Mouse (Mus musculus) layer of hippocampus, postnatal 36 days (tissue): ENCODE results near the gene Atp6v0a4. TPM values are rescaled to one million over a fixed set of nuclear protein-coding genes. Genes with fewer than 3 reads are reported as not detected.

Experiments
- DNase-seq, 2 experiments: peaks; one replicate each; pipeline ENCODE4 v3.0.0; 2022
- total RNA-seq, 2 experiments: library from RNA; stranded (reverse); gene quantifications; 2 replicates each; pipeline ENCODE4 v1.2.3; 2021

Gene Atp6v0a4
- total RNA-seq, 2 experiments from 2014 or later, result 1.3 to 1.6 TPM

DNA sequence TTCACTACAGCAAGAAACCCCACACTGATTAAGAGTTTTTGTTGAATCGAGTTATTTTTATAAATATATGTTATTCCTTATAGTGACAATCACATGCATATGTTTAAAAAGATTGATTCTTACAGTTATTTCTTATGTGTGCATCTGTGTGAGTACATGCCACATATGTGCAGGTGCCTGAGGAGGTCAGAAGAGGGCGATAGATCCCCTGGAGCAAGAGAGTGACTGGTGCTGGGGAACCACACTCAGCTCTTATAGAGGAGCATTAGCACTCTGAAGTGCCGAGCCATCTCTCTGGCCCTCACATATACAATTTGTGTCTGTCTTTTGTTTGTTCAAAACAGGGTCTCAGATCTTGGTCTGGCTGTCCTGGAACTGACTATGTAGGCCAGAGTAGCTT is 50.8 kb downstream of the Atp6v0a4 start:
- DNase-seq, result no peak

DNA sequence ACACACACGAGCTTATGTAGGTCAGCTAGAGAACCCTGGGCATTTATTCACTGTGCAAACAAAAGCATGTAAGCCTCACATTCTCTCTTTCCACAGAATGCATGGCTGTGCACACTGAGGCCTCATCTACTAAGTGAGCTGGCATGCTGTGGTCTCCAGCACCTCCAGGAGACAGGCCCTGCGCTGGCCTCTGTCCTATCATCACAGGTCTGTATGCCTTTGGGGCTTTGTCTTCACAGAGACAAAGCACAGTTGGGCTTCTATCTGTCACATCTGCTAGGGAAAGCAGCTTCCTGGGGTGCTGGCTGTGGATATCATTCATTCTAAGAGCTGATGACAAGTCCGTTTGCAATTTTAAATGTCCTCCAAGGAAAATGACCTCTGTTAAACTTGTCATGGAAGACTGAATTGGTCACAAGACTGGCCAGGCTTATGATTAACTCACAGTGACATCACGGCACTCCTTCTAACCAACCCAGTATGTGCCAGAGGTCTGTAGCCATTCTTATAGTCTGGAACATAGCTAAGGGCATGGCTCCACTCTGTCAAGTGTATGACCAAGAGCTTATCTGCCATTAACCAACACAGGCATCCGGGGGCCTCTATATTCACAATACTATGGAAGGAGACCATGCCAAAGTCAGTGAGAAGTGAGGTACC is 52.1 kb downstream of the Atp6v0a4 start:
- DNase-seq, result no peak

GRCm38 (mm10) chr6:38071256-38071655 is 53.1 kb downstream of the Atp6v0a4 start:
- no peak for DNase-seq

- DNase-seq, result peak; percentile 44 to 52
These were observed 58.2 kb downstream of the Atp6v0a4 start for GRCm38 (mm10) chr6:38066215-38066614.

- DNase-seq, result peak; percentile 48 to 54
These were observed 58.8 kb downstream of the Atp6v0a4 start for GRCm38 (mm10) chr6:38065501-38066122.

DNA sequence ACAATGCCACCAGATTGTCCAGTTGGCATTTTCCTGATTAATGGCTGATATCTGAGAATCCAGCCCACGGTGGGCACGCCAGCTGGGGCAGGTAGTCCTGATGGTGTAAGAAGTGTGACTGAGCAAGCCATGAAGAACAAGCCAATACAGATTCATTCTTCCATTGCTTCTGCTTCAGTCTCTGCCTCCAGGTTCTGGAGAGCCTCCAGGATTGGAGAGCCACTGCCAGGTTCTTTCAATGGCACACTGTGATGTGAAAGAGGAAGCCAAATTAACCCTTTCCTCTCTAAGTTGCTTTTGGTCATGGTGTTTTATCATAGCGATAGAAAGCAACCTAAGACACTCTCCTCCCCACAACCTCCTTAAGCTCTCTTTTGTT is 59.3 kb downstream of the Atp6v0a4 start:
- peak; percentile 45 to 52 for DNase-seq

GRCm38 (mm10) chr6:38064621-38065020 is 59.8 kb downstream of the Atp6v0a4 start:
- DNase-seq, result no peak

DNA sequence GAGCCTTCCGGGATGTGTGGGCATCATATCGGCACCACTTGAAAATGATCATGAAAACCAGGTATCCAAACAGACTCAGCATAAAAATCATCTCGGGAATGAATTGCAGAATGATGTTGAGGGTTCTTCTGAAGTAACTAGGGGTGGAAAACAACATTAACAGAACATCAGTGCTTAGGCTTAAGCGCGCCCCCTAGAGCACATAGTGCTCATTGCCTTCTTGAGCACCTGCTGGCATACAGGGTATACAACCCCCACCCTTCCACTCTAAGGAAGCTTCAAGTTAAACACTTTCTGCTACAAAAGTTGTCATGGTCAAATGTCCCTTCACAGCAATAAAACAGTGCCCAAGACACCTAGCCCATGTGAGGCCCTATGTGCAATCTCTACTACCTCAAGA is 65.6 kb downstream of the Atp6v0a4 start:
- DNase-seq, result no peak

DNA sequence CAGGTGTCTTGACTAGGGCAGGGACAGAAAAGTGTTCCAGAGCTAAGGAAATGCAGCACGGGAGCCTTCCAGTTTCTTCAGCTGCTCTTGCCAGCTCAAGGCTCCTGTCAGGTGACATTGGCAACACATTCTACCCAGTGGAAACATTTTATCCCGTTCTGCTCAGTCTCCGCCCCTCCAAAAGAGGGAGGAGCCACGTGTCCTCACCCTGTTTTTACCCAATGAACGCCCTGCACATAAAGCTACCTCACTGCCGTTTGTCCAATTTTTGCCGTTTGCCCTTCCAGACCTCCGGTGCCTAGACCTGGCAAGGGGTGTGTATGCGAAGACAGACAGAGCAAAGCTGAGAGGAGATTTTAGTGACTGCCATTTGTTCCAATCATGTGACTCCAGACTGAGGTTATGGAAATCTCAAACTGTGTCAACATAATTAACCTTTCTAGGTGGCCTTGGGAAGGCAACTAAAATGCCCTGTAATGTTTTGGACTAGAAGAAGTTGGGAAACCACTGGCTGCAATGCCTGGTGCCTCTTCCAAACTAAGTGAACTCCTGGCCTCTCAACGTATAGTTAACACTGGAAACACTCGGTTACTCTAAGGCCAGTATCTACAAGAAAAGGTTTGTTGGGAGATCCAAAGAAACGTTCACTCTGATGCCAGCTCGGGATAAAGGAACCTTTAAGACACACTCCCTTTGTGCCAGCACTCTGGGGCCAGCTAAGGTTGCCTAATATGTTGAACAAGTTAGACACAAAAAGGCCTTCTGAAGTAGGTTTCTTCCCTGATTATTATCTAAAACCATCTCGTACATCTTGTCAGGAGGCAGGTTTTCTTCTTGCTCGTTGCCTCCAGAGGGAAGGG is 68.7 kb downstream of the Atp6v0a4 start:
- DNase-seq, result no peak

- DNase-seq, result no peak
These were observed 74.8 kb downstream of the Atp6v0a4 start for GRCm38 (mm10) chr6:38049601-38050000.

GRCm38 (mm10) chr6:38048800-38049561 is 75.4 kb downstream of the Atp6v0a4 start:
- DNase-seq, result no peak

DNA sequence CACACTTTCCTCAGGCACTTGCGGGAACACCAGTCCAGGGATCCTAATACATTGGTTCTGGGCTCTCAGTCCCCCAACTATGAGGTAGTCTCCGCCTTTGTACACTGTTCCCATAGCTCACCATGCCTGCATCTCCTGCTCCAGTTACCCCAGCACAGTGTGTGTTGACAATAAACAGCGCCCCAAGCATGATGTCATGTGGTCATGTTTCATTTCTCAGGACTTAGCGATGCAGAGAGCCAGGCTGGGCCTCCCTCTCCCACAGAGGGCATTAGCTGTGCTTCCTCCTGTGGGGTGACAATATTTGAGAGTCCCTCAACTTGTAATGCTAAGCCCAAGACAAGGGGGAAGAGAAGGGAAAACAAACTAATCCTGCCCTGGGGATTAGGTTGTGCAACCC is 76.4 kb downstream of the Atp6v0a4 start:
- DNase-seq, result no peak

GRCm38 (mm10) chr6:38046838-38047237 is 77.5 kb downstream of the Atp6v0a4 start, which contains the start of gene Svopl:
Gene Svopl, minus strand, starts transcription at chr6:38046996.
- DNase-seq, result no peak

GRCm38 (mm10) chr6:38032801-38033566 is 91.4 kb downstream of the Atp6v0a4 start:
- DNase-seq, result no peak

- DNase-seq, result peak in 1 of 2 experiments; percentile 8
These were observed 92.4 kb downstream of the Atp6v0a4 start for GRCm38 (mm10) chr6:38031924-38032540.

- no peak for DNase-seq
These were observed 96.2 kb downstream of the Atp6v0a4 start for GRCm38 (mm10) chr6:38028205-38028604.

DNA sequence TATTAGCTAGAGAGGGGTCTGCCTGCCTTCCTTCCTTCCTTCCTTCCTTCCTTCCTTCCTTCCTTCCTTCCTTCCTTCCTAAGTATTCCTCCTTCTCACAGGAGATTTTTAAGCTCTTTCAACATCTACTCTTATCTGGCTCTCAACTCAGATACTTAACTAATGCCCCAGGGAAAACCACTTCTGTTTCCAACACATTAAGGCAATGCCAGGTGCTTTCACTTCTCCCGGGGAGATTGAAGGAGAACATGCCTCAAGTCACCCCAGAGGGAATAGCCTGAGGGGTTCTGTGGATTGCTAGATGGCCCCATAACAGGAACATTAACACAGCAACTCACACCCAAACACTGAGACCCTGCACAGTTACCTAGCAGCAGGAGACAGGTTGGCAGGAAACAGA is 96.6 kb downstream of the Atp6v0a4 start:
- no peak for DNase-seq

GRCm38 (mm10) chr6:38023284-38023683 is 101.1 kb downstream of the Atp6v0a4 start:
- DNase-seq, result no peak

GRCm38 (mm10) chr6:38021406-38021805 is 103.0 kb downstream of the Atp6v0a4 start:
- no peak for DNase-seq

DNA sequence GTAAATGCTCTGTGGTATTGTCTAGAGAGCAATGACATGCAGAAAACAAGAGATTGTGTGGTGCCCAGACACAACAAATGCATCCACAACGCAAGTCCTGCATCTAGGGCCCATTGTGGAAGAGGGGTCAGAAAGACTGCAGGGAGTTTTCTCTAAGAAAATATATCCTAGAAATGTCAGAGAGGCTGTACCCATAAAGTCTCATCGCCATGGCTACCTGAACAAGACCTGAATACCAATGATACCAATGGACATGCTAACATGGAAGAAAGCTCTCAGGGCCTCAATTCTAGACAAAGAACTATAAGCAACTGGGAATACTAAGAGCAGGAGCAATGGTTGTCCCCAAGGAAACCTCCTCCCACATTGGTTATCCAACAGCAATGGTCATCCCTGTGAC is 111.6 kb downstream of the Atp6v0a4 start:
- no peak for DNase-seq

DNA sequence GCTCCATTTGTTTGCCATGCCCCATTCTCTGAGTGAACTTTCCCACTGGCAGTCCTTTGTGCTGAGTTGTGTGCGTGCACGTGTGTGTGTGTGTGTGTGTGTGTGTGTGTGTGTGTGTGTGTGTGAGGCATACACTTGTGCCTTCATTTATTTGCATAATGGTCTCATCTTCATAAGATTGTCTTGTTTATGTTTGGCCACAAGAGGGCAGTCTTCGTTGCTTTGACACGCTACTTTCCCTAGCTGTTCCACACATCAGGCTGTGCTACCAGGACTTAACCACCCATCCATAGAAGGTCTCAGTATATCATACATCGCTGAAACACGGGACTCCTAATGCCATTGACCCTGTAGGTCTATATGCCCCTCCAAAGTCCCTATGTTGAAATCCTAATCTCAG is 116.9 kb downstream of the Atp6v0a4 start:
- peak in 1 of 2 experiments; percentile 30 for DNase-seq
